Mouse (Mus musculus) T-helper 17 cell (primary cell): Measurements from ENCODE around the gene Wdfy3.

Experiments used
- in situ Hi-C, 2 experiments: fragments of 300-600 bp; cut with MboI, MseI; formaldehyde crosslinking; loops; 1 replicate in 1 of 2; 2 replicates in 1 of 2; pipeline ENCODE4 v1.15.1; 2025; ENCODE audit warnings: high pct_unique_total_duplicates in 2 of 2

Wdfy3 gene

DNA sequence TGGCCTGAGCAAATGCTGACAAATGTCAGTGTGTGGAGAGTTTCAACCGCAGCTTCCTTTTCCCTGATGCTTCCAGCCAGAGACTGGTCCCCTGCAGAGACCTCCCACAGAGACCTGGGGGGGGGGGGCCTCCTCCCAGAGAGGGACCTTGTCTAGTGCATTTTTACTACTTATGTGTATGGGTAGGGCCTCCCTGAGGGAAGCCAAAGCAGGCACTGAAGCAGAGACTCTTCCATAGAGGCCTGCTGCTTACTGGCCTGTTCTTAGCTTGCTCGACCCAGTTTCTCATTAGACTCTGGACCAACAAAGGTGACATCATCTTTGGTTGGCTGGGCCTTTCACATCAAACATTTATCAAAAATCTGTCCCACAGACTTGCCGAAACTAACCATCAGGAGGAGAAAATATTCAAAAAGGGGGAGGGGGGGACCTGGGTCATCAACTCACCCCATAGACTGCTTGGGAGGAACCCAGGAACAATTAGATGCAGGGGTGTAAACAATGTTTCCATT lies 14.5 kb downstream of the Wdfy3 start:
- in situ Hi-C loops = no loop called here

DNA sequence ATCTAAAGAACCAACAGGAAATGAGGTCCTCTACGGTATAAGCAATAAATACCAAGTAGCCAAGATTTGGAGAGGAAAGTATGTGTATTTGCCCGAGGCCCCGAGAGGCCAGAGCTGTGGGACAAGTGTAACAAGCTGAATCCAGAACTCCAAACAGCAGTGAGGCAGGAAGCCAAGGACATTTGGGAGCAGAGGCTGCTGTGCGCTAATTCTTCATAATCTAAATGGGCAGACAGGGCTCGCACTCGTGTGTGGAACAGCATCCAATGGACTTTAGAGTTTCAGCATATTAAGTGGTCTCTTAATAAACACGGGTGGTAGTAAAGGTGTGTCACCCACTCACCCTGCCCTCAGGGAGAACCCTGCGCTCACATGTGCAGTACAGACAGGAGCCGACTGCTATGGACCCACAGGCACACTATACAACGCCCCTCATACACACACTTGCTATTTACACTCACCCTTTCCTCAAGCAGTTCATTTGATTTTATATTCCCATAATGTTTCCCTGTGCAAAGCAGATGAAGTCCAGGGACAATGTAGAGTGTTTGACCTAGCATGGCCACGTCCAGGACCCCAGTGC lies 15.1 kb downstream of the Wdfy3 start:
- in situ Hi-C loops = no loop called here

DNA sequence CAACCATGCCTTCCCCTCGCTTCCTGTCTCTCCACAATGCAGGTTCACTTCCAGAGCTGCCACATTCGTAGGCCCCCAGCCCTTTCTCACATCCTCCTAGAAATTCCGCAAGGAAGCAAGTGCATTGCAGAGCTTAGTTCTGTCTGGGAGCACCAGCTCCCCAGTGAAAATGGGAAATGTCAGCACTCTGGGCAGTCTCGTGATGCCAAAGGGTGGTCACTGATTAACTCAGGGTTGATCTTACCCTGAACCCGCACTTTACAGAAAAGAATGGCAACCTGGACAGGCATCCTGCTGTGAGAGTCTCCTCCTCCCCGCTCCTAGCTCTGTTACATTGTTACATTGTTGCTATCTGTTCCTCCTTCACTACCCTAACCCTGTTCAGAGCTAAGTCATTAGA lies 16.8 kb downstream of the Wdfy3 start:
- in situ Hi-C loops = no loop called here

DNA sequence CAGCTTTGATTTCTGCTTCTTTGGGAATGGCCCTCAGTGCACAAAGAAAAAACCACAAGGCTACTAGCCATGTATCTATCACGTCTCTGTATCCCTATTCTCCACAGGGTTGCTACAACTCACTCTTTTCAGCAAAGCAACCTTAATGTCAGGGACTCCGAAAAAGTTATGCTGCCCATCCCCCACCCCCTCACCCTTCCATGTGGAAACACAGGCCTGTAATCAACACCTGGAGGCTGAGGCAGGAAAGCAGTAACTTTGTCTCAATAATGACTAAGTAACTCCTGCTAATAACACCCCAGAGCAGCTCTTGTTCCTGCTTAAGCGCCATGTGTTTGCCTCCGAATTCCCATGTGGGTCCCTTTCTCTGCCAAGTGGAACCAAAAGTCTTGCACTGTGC lies 17.3 kb downstream of the Wdfy3 start:
- in situ Hi-C loops = no loop called here

DNA sequence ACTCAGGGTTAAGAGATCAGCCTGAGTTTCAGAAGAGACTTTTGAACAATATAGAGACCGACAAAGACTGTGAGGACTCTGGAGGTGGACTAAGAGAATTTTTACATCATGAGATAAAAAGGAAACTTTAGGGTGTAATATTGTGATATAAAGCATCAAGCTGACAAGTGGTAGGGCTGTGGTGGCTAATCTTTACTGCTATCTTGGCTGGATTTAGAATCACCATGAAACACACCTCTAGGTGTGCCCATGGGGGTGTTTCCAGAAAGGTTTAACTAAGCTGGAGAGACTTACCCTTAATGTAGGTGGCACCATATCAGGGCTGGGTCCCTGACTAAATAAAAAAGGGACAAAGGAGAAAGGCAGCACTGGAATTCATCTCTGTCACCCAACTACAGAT lies 19.0 kb downstream of the Wdfy3 start:
- in situ Hi-C loops = no loop called here

DNA sequence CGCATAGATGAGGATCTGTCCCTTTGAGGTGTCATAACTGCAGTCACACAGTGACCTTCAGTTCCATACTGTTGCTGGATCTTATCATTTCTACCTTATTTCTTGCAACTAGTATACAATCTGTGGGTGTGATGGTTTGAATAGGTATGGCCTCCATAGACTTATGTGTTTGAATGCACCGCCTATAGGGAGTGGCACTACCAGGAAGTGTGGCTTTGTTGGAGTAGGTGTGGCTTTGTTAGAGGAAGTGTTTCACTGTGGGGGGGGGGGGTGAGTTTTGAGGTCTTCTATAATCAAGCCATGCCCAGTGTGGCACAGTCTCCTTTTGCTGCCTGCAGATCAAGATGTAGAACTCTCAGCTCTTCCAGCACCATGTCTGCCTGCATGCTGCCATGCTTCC lies 21.3 kb downstream of the Wdfy3 start:
- in situ Hi-C loops = no loop called here

DNA sequence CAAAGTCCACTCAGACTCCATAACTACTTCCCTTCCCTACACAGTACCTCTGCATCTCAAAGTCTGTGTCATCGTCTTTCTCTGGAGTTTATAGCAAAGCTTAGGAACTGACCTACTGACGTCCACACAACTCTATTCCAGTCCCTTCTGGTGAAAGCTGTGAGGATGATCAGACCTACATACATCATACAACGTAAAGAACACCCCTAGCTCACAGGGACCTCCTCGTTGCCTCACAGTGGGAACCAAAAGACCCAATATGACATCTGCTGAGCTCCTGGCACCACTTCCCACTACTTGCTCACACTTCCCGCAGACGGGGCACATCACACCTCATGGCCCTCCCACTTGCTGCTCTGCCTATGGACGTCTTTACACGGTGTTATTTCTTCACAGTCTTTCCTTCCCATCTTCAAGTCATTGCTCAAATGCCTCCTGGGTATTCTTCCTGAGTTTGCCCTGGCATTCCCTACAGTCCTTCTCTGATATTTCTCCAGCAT lies 23.1 kb downstream of the Wdfy3 start:
- in situ Hi-C loops = no loop called here

DNA sequence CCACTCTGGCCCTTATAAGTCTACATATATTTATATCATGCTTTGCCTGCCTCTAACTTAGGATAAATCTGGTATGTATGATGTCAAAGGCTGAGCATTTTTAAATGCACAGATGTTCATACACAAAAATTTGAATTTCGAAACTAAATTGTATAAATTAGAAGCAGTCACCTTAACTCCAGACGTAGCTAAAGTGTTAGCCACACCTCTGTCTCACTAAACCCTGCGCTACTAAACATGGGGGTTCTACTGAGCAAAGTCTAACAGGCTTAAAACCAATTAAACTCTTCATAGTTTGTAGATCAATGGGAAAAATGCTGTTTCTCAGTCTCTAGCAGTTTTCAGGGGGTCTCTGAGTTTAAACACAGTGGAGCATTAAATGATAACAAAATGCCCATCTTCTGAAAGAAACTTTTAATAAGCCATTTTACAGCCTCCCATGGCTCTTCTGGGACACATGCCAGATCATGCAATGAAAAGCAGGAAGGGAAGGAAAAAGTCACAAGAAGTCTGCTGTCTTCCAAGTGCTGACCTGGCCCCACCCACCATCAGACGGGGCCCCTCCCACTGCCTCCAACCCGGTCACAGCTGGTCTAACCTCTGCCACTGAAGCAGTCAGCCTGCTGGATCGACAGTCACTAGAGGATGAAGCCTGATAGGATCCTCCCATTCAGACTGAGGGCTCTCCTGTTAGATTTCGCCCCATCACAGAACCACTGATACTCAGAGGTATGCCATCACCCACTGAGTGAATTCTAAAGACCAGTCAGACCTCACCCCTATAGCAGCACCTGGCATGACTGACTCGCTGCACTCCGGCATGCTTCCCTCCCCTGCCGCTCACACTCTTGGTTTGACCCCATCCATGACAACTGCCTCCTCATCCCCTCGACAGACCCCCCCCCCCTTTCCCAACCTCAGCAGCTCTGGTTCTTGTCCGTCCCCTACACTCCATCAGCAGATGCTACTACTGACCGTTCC lies 23.8 kb downstream of the Wdfy3 start:
- in situ Hi-C loops = no loop called here

DNA sequence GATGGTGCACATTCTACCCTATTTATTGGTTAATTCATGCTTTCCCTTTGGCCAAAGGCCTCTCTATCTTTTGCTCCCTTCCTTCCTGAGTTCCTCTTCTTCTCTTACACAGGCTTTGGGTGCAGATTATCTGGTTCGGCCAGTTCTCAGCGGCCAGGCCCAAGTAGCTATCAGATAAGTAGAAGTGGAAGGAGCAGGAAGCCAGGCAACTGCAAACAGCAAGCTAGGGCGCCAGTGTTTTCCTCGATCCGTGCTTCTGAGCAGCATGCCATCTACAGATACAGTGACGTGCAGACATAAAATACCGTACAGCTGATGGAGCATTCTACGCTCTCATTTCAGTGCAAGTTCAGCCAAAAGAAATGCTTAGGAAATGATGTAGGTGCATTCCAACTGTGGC lies 24.5 kb downstream of the Wdfy3 start:
- in situ Hi-C loops = no loop called here

DNA sequence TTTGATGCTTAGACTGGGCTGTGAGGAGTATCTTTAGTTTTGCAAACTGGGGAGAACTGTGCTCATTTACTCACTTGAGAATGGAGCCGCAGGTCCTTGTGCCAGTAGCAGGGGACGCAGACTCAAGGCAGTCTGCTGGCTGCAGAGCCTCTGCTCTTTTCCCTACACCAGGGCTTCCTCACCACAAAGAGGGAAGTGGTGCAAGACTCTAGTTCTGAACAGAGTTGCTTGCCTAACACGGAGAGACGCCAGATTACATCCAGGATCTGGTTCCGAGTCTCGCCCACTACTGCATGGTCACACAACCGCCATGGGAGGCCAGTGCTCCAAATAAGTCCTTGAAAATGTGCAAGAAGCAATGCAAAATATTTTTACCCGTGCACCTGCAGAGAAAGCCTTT lies 36.4 kb downstream of the Wdfy3 start:
- in situ Hi-C loops = no loop called here

DNA sequence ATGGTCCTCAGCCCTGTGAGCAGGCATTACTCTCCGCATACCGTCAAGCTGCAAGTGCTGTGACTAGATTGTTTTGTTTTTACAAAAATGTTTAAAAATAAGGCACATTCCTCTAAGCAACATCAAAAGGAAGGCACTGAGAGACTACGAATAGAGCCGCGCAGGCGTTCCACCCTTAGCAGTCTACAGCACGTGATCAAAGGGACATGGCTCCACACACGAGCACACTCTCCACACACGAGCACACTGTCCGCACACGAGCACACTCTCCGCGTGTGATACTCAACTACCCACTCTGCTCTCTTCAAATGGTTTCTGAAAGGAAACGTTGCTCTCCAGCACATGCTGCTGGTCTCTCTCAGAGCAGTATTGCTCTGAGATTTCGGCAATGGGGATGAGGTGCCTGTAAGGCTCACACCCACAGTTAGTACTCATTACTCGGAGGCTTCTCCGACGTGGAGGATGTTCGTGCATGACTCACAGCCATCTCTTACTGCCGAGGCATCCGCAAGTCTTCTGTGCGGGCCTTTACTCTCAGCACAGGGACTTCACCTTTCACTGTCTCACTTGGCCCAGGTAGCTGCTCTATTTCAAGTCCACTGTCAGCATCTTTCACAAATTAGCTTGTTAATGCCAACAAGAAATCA lies 37.0 kb downstream of the Wdfy3 start:
- in situ Hi-C loops = no loop called here

DNA sequence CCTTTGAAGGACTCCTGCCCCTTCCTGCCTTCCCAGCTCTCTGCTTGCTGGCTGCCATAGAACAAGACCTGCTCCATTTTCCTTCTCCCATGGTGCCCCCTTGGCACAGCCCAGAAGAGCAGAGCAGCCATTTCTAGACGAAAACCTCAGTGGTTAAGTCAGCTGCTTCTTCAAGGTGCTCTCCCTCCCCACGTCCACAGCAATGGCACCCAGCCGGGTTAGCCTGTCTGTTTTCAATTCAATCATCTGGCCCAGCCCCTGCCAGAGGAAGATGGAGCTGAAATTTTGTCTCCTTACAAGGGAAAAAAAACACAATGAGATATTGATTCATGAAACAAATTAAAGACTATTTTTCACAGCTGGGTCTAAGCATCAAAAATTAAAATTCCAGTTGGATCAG lies 37.5 kb downstream of the Wdfy3 start:
- in situ Hi-C loops = no loop called here

DNA sequence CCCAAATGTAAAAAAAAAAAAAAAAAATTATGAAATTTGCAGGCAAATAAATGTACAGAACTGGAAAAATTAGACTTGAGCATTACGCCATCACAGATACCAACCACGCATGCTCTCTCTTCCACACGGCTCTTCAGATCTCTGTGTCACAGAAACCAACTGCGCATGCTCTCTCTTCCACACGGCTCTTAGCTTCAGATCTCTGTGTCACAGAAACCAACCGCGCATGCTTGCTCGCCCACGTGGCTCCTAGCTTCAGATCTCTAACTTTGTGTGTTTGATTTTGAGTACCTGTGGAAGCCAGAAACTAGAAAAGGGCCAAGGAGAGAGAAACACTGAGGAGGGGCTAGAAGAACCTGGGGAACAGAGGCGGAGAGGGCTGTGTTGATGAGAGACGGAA lies 46.3 kb downstream of the Wdfy3 start:
- in situ Hi-C loops = no loop called here

DNA sequence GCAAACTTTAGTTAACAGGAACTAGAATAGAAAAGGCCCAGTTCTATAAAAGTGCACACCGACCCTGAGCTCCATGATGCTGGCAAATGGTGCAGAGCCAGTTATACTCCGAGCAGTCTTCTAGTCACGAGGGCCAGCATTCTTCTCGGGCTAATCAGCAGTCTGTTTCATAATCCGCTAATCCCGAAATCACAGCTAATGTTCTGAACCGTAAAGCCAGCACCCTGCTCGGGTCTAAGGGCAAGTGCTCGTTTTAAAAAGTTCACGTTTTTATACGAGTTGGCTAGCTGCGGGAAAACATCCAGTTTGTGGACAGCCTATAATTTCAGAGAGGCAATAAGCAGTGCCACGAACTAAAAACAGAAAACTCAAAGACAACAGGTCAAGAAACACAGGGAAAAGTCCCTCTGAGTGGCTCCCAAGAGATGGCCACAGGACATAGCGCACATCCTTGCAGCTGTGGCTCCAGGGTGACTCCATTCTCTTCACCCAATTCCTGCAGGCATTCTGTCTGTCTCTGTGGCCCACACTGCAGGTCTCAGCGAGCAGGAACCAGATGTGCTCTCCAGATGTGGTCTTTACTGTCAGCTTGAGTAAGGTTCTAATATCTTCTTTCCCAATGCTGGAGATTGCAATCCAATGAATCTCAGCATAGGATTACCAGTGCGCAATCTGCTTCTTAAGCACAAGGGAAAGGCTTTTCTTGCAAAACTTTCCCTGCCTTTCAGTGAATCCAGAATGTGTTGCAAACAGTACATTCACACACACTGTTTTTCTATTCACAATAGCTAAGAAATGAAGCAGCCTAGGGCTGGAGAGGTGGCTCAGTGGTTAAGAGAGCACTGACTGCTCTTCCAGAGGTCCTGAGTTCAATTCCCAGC lies 47.5 kb downstream of the Wdfy3 start:
- in situ Hi-C loops = no loop called here

DNA sequence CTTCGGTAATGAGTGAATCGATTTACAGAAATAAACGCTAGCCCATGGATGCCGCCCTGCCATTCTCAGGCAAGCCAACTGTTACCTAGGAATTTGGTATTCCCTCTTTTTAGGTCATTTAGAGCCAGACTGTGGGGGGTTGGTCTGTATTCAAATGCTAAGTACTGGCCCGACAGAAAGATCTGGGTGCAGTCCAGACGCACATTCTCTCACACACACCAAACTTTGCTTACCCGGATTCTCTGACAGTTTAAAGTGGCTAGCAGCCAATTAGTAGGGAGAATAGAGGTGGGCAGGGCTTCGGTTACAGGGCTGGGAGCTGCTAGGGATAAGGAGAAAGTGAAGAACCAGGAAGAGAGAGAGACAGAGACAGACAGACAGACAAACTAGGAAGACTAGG lies 55.5 kb downstream of the Wdfy3 start:
- in situ Hi-C loops = no loop called here

DNA sequence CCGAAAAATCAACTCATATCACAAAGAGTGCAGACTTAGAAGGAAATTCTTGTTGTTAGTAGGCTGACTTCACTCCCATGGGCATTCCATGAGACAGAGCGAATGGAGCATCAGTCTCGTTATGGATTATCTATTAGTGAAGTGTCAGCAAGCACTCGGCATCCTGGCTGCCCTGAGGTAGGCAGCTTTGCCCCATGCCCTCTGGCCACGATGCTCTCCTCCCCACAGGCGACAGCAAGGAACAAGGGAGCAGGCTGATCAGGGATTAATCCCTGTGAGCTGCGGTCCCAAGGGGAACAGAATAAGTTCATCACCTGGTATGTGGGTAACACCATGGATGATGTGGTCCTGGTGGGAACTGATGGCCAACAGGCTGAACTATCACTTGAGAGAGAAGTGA lies 55.9 kb downstream of the Wdfy3 start:
- in situ Hi-C loops = no loop called here

DNA sequence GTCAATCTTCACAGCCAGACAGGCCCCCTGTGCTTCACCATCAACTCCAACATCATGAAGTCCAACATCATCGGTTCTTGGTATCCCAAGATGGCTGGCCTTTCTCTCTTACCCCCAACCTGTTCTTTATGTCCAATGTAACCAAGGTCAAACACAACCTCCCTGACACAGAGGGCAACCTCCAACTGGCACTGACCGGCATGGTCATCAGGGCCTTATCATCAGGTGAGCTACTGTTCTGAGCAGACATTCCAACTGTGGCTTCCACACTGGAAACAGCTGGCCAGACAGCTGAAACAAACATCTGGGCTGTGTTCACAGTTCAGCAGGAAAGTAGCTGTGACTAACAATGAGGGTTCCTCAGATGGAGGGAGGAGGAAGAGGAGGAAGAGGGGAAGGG lies 58.8 kb downstream of the Wdfy3 start:
- in situ Hi-C loops = no loop called here

DNA sequence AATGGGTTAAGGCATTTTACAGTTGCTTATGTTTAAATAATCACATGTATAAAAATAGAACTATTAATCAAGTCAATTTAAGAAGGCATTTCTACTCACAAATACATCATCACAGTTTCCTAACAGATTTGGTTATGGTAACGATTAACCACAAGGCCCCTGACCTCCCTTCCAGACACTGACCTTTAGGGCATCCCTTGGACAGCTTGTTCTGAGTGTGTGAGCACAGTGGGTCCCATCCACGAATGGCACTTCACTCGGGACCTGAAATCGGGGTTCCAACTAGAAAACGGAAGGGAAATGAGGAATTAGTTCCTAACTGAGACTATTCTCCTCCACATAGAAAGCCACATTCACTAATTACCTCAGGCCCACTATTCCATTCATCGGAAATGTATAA lies 60.1 kb downstream of the Wdfy3 start:
- in situ Hi-C loops = no loop called here

DNA sequence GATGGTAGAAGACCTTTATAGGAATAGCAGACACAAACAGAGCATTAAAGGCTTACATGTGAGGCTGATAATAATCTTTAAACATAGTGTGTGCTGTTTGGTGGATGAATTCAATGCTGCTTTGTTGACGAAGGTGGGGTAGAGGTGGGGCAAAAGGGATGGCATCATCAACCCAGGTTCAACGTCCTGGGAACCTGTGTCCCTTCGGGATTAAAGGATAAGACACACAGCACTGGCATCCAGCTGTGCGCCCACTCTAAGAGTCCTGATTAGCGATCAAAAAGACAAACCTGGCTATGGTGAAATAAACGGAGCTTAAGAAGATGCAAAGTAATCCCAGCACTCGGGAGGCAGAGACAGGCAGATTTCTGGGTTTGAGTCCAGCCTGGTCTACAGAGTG lies 61.0 kb downstream of the Wdfy3 start:
- in situ Hi-C loops = no loop called here

DNA sequence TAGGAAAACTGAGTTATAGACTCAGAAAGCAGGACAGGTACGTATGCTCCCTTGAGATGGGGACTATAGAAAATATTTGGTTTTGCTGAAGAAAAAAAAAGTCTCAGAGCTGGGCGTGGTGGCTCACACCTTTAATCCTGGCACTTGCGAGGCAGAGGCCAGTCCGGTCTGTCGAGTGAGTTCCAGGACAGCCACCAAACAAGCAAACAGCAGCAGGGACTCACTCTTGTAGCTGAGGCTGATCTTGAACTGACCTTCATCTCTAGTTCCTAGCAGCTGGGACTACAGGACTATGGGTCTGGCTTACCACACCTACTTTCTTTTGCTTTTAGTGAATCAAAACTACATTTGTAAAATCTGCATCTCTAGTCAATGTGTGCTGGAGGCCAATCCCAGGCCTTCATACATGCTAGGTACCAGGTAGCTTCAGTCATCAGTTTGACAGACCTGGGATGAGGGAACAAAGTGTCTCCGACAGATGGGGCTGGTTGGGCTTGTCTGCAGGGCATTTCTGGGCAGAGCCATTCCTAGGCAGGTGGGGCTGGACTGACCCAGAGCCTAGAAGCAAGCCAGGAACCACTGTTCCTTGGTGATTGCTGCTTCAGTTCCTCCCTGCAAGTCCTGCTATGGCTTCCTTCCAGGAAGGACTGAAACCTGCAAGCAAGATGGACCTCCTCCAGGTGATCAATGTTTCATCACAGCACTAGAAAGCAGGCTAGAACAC lies 63.3 kb downstream of the Wdfy3 start:
- in situ Hi-C loops = no loop called here

DNA sequence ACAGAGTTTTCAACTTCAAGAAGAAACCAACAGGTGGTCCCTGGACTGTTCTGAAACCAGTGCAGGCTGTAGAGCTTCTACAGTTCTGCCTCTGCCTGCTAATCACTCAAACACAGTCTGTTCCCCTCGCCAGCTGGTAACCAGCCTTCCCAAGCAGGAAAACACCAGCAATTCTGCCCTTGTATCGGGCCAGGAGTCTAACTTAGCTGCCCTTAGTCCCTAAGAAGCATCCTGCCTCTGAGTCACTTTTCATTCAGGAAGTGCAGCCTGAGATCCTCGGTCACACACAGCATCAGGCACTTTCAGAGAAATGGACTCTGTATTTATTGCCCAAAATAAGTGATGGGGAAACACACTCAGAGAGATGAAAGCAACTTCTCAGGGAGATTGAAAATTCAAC lies 66.3 kb downstream of the Wdfy3 start:
- in situ Hi-C loops = no loop called here
